10 mouse cellular contexts compared by ENCODE assay signal in the genomic region with DNA sequence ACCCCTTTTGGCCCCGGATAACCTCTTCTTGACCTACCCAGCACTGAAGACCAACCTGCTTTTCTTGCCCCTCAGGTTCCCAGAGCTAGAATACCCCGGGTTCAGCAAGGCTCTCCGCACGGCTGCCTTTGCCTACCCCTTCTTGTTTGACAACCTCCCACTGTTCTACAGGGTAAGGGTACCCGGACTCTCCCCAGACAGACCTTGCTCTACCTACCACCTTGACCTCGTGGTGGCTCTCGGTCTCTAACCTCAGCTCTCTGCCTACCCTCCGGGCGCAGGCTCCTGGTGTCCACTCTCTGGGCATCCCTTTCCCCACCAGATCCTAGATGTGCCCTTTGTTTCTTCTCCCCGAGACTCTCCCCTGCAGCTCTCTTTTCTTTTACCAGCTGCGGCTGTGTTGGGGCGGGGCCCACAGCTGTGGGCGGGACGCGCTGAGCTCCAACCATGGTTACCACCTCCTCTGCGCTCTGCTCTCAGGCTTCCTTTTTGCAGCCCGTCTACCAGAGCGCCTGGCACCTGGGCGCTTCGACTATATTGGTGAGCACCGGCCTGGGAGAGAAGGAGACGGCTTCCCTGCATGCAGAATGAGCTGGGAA. TPM values are rescaled to one million over a fixed set of nuclear protein-coding genes. Genes with fewer than 3 reads are reported as not detected.
A peak's percentile ranks its signal among the peaks of the same experiment; 100 is the strongest.
DNase-seq lines count a peak whose midpoint lies in the region; ATAC-seq and TF ChIP-seq lines count a peak whose summit lies in the region.
"Not testable (repeated sequence)": the region's sequence is repeated elsewhere in the genome, so short reads cannot be mapped to it uniquely, and the experiment has no call there.
"Had no signal": no experiment of that assay in that cellular context is flagged by ENCODE, and none has a peak within 500 bp of the region (broad histone marks: within the 10 kb centered on the region; RNA-seq: fewer than 3 reads in every experiment).

No protein-coding gene starts in this region.

- H3K27ac ChIP-seq in heart, embryonic 14.5 days (replicated peaks in 1 of 2; ENCODE audit: control insufficient read depth in 1 of 2, insufficient read depth in 1 of 2, low read depth in 2 of 2, low read length in 2 of 2); limb, embryonic 11.5 days (replicated peaks; ENCODE audit: low read depth, low read length): not testable (repeated sequence)
- peak overlapping the region; percentile 59; the same call in 1 of the 2 replicates for H3K27ac ChIP-seq in olfactory bulb, adult 2 months (ENCODE audit: insufficient read depth, low read depth, low read length)

- peaks cover 12% of the 10 kb centered on the region for H3K36me3 ChIP-seq in heart, embryonic 14.5 days (ENCODE audit: control insufficient read depth, insufficient read depth, low read length)
- not testable (repeated sequence) for H3K36me3 ChIP-seq in limb, embryonic 11.5 days (ENCODE audit: control insufficient read depth, insufficient read depth, low read length)

- H3K27me3 ChIP-seq in heart, embryonic 14.5 days (ENCODE audit: control insufficient read depth, insufficient read depth, low read length), result peaks cover 17% of the 10 kb centered on the region
- H3K27me3 ChIP-seq in limb, embryonic 11.5 days (ENCODE audit: control insufficient read depth, insufficient read depth, low read length), result peaks cover 16% of the 10 kb centered on the region

- TF ChIP-seq POLR2A in olfactory bulb, adult 2 months (IDR thresholded peaks at IDR 0.05; ENCODE audit: insufficient read depth, low read depth, low read length), result not testable (repeated sequence)

- H3K9me3 ChIP-seq in heart, embryonic 14.5 days (ENCODE audit: control insufficient read depth, low read length); limb, embryonic 11.5 days (ENCODE audit: control insufficient read depth, low read length): not testable (repeated sequence)

- 0 out of 4 replicates have a peak overlapping the region, but pooled peaks of 1 of the 2 experiments have one; percentile 19 for H3K4me3 ChIP-seq in heart, embryonic 14.5 days (ENCODE audit: control insufficient read depth in 1 of 2, insufficient read depth in 1 of 2, low read depth in 1 of 2, low read length in 2 of 2)
- H3K4me3 ChIP-seq in limb, embryonic 11.5 days (ENCODE audit: low read depth, low read length), result not testable (repeated sequence)
- H3K4me3 ChIP-seq in olfactory bulb, adult 2 months (ENCODE audit: insufficient read depth, low read depth, low read length), result peak overlapping the region; percentile 53

- H3K4me1 ChIP-seq in heart, embryonic 14.5 days (ENCODE audit: control insufficient read depth in 2 of 2, insufficient read depth in 2 of 2, low read length in 2 of 2), result peaks cover 9 to 17% of the 10 kb centered on the region in 2 experiments
- H3K4me1 ChIP-seq in limb, embryonic 11.5 days (ENCODE audit: control insufficient read depth, insufficient read depth, low read length), result not testable (repeated sequence)
- H3K4me1 ChIP-seq in olfactory bulb, adult 2 months (ENCODE audit: control insufficient read depth, insufficient read depth, low read length), result peaks cover 28% of the 10 kb centered on the region

- not testable (repeated sequence) for H3K9ac ChIP-seq in heart, embryonic 14.5 days (ENCODE audit: low read length); limb, embryonic 11.5 days (ENCODE audit: low read length)

- TF ChIP-seq CTCF in olfactory bulb, adult 2 months (IDR thresholded peaks at IDR 0.05; ENCODE audit: insufficient read depth, low read depth, low read length), result not testable (repeated sequence)

- WGBS in heart, embryonic 14.5 days, result 7% methylated on average over 17 of the region's 22 CpGs
- 4% methylated on average over 14 of the region's 22 CpGs for WGBS in limb, embryonic 11.5 days
- WGBS in olfactory bulb, adult 2 months, result 3% methylated on average over 22 of the region's 22 CpGs

- ATAC-seq in activated CD4-positive, CD25-positive, alpha-beta regulatory T cell, adult 4 months, result peak; percentile 84
- ATAC-seq in erythroid progenitor cell, adult 5-6 weeks (replicated peaks; ENCODE audit: low FRiP score, poor library complexity, severe bottlenecking), result peak; percentile 67; the same call in 1 of the 2 replicates
- not testable (repeated sequence) for ATAC-seq in heart, embryonic 14.5 days (ENCODE audit: insufficient number of reproducible peaks, insufficient read depth, low FRiP score, low read depth)
- peak; percentile 62; the same call in 1 of the 2 replicates for ATAC-seq in limb, embryonic 11.5 days (ENCODE audit: insufficient number of reproducible peaks, low FRiP score, low TSS enrichment, low read depth)

- H3K4me2 ChIP-seq in heart, embryonic 14.5 days (ENCODE audit: low read length), result peak overlapping the region; percentile 42; the same call in 1 of the 2 replicates
- H3K4me2 ChIP-seq in limb, embryonic 11.5 days (ENCODE audit: low read depth, severe bottlenecking), result 0 out of 2 replicates have a peak overlapping the region, but pooled peaks have one; percentile 10

- peak; percentile 29 for DNase-seq in kidney, adult 9 months
- DNase-seq in limb, embryonic 11.5 days (ENCODE audit: low spot score), result peak; percentile 45
- DNase-seq in lung, postnatal 36 days, result peak; percentile 62
- DNase-seq in testis, postnatal 10 days (ENCODE audit: low spot score), result peak; percentile 62

RNA-seq across cellular contexts. Expression of a gene that starts 2.5 kb away (rescaled TPM):
- not detected for polyA plus RNA-seq in activated CD4-positive, CD25-positive, alpha-beta regulatory T cell, adult 4 months (2017; shearing (Covaris generic))
- not detected in 2 replicates for total RNA-seq in erythroid progenitor cell, adult 5-6 weeks (2015; ENCODE audit: low replicate concordance)
- 1.3 TPM in 1 of 2 replicates, not detected in the other for total RNA-seq in erythroid progenitor cell, adult 5-6 weeks (2017; ENCODE audit: low replicate concordance)
- 3.0 and 3.3 TPM in 2 replicates for polyA plus RNA-seq in heart, embryonic 14.5 days (2014; fragmentation: Nextera tagmentation; extraction: Ambion mirVana)
- polyA plus RNA-seq in limb, embryonic 11.5 days (2014; fragmentation: Nextera tagmentation; extraction: Ambion mirVana), result 1.1 and 1.8 TPM in 2 replicates
- polyA plus RNA-seq in olfactory bulb, adult 2 months (2012; ENCODE audit: insufficient read depth, insufficient read length, low replicate concordance, missing spikeins), result not detected in 2 replicates

RNA-seq across cellular contexts. Expression of a gene that starts 5.6 kb away (rescaled TPM):
- polyA plus RNA-seq in activated CD4-positive, CD25-positive, alpha-beta regulatory T cell, adult 4 months (2017; shearing (Covaris generic)), result not detected
- total RNA-seq in erythroid progenitor cell, adult 5-6 weeks (2015; ENCODE audit: low replicate concordance), result not detected in 2 replicates
- total RNA-seq in erythroid progenitor cell, adult 5-6 weeks (2017; ENCODE audit: low replicate concordance), result not detected in 2 replicates
- not detected in 2 replicates for polyA plus RNA-seq in heart, embryonic 14.5 days (2014; fragmentation: Nextera tagmentation; extraction: Ambion mirVana)
- polyA plus RNA-seq in limb, embryonic 11.5 days (2014; fragmentation: Nextera tagmentation; extraction: Ambion mirVana), result not detected in 2 replicates
- not detected in 2 replicates for polyA plus RNA-seq in olfactory bulb, adult 2 months (2012; ENCODE audit: insufficient read depth, insufficient read length, low replicate concordance, missing spikeins)

RNA-seq across cellular contexts. Expression of a gene that starts 11.6 kb away (rescaled TPM):
- not detected for polyA plus RNA-seq in activated CD4-positive, CD25-positive, alpha-beta regulatory T cell, adult 4 months (2017; shearing (Covaris generic))
- total RNA-seq in erythroid progenitor cell, adult 5-6 weeks (2015; ENCODE audit: low replicate concordance), result not detected in 2 replicates
- total RNA-seq in erythroid progenitor cell, adult 5-6 weeks (2017; ENCODE audit: low replicate concordance), result 3.9 TPM in 1 of 2 replicates, not detected in the other
- polyA plus RNA-seq in heart, embryonic 14.5 days (2014; fragmentation: Nextera tagmentation; extraction: Ambion mirVana), result not detected in 2 replicates
- not detected in 2 replicates for polyA plus RNA-seq in limb, embryonic 11.5 days (2014; fragmentation: Nextera tagmentation; extraction: Ambion mirVana)
- polyA plus RNA-seq in olfactory bulb, adult 2 months (2012; ENCODE audit: insufficient read depth, insufficient read length, low replicate concordance, missing spikeins), result not detected in 2 replicates
- total RNA-seq: ES-E14; layer of hippocampus, postnatal 10 days had no signal

RNA-seq across cellular contexts. Expression of a gene that starts 17.3 kb away (rescaled TPM):
- not detected for polyA plus RNA-seq in activated CD4-positive, CD25-positive, alpha-beta regulatory T cell, adult 4 months (2017; shearing (Covaris generic))
- total RNA-seq in erythroid progenitor cell, adult 5-6 weeks (2015; ENCODE audit: low replicate concordance), result 3.6 TPM in 1 of 2 replicates, not detected in the other
- not detected in 2 replicates for total RNA-seq in erythroid progenitor cell, adult 5-6 weeks (2017; ENCODE audit: low replicate concordance)
- polyA plus RNA-seq in heart, embryonic 14.5 days (2014; fragmentation: Nextera tagmentation; extraction: Ambion mirVana), result not detected in 2 replicates
- not detected in 2 replicates for polyA plus RNA-seq in limb, embryonic 11.5 days (2014; fragmentation: Nextera tagmentation; extraction: Ambion mirVana)
- not detected in 2 replicates for polyA plus RNA-seq in olfactory bulb, adult 2 months (2012; ENCODE audit: insufficient read depth, insufficient read length, low replicate concordance, missing spikeins)
- total RNA-seq: ES-E14 had no signal

RNA-seq across cellular contexts. Expression of a gene that starts 30.9 kb away (rescaled TPM):
- 10 to 100 TPM; 30.2 to 50.2 TPM for polyA plus RNA-seq in activated CD4-positive, CD25-positive, alpha-beta regulatory T cell, adult 4 months (2017; shearing (Covaris generic))
- total RNA-seq in erythroid progenitor cell, adult 5-6 weeks (2015; ENCODE audit: low replicate concordance), result 34.8 and 40.7 TPM in 2 replicates
- 85.6 and 88.2 TPM in 2 replicates for total RNA-seq in erythroid progenitor cell, adult 5-6 weeks (2017; ENCODE audit: low replicate concordance)
- 30.9 and 34.3 TPM in 2 replicates for polyA plus RNA-seq in heart, embryonic 14.5 days (2014; fragmentation: Nextera tagmentation; extraction: Ambion mirVana)
- 44.9 and 49.0 TPM in 2 replicates for polyA plus RNA-seq in limb, embryonic 11.5 days (2014; fragmentation: Nextera tagmentation; extraction: Ambion mirVana)
- polyA plus RNA-seq in olfactory bulb, adult 2 months (2012; ENCODE audit: insufficient read depth, insufficient read length, low replicate concordance, missing spikeins), result not detected in 2 replicates
